ENCODE assay signal across 9 mouse cellular contexts in the genomic region with DNA sequence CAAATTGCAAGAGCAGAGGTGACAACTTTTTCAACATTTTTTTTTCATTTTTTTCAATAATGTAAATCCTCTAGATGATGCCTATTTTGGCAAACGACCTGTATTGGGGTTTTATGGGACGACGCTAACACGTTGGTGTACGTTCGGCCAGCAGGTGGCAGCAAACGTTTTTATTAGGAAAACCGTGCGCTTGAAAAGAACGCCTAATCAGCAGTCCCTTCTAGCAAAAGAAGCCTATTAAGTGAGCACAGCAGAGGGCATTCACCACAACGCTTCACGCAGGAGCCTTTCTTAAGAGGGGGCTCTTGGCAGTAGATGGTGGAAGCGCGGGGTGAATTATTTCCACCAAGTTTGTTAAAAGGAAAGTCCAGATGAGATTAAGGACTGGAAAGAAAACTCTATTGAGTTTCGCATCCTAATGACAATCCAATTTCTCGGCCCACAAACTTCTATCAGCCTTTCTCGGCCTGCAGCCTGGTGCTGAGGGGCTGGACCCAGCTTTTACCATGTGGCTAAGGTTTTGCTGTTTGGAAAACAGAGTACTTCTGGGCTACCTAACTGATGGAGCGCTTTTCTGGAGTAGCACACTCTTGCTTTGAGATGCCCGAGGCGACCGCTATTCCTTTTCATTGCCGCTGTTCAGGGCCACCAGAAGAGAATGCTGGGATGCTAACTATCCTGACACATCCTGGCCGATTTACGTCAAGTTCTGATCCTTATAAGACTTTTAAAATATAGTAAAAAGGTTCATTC.
DNase-seq lines count a peak whose midpoint lies in the region; ATAC-seq lines count a peak whose summit lies in the region.
"Had no signal": no experiment of that assay in that cellular context is flagged by ENCODE, and none has a peak within 500 bp of the region (broad histone marks: within the 10 kb centered on the region; RNA-seq: fewer than 3 reads in every experiment).

No protein-coding gene starts in this region.

- 30% methylated on average over 24 of the region's 24 CpGs for WGBS in hindbrain, embryonic 15.5 days

- 0 out of 2 replicates have a peak, but pooled peaks cover 4% of the 10 kb centered on the region for H3K4me1 ChIP-seq in hindbrain, embryonic 15.5 days (replicated peaks)

- no peak overlapping the region for H3K4me3 ChIP-seq in hindbrain, embryonic 15.5 days
- H3K4me3 ChIP-seq: megakaryocyte, embryonic 14.5 days had no signal

- peak; percentile 71 for DNase-seq in Muller cell, postnatal 12 days (ENCODE audit: inconsistent ontology term)
- DNase-seq in cerebellum, adult 18-20 months, result peak; percentile 77 to 80
- peak; percentile 74 to 97 for DNase-seq in frontal cortex, adult 2 months (ENCODE audit: extremely low spot score in 1 of 2, low spot score in 1 of 2)
- peak; percentile 90 to 92 for DNase-seq in layer of hippocampus, postnatal 14 days (ENCODE audit: low spot score in 2 of 2)
- DNase-seq in lung, postnatal 4 days, result peak; percentile 83 to 88
- peak; percentile 89 to 94 for DNase-seq in right cerebral cortex, postnatal 10 days (ENCODE audit: low spot score in 2 of 2)
- DNase-seq in urinary bladder, postnatal 10 days (ENCODE audit: low spot score), result peak; percentile 58

- 0 out of 2 replicates have a peak overlapping the region, but pooled peaks have one; percentile 22 for H3K4me2 ChIP-seq in hindbrain, embryonic 15.5 days

- no peak overlapping the region for H3K9ac ChIP-seq in hindbrain, embryonic 15.5 days

- H3K27me3 ChIP-seq in hindbrain, embryonic 15.5 days, result no peaks in the 10 kb centered on the region

- ATAC-seq in hindbrain, embryonic 15.5 days (ENCODE audit: low FRiP score, low read depth), result peak; percentile 82

- no peak overlapping the region for H3K27ac ChIP-seq in hindbrain, embryonic 15.5 days (replicated peaks)

- H3K9me3 ChIP-seq in hindbrain, embryonic 15.5 days, result no peaks in the 10 kb centered on the region
- H3K9me3 ChIP-seq: megakaryocyte, embryonic 14.5 days had no signal

- no peaks in the 10 kb centered on the region for H3K36me3 ChIP-seq in hindbrain, embryonic 15.5 days
